Mouse (Mus musculus) E14TG2a.4 (cell line): ENCODE results near the gene Gm20388.
"Not testable (repeated sequence)": the region's sequence is repeated elsewhere in the genome, so short reads cannot be mapped to it uniquely, and the experiment has no call there.

Source experiments
- CTCF ChIP-seq: conservative IDR thresholded peaks from 2 replicates; pipeline ENCODE4 v1.5.1; 2014; ENCODE audit warnings: low read length
- POU5F1 ChIP-seq: IDR thresholded peaks from 2 replicates; pipeline ENCODE4 v1.6.1; 2014; ENCODE audit warnings: low read length, borderline replicate concordance

DNA sequence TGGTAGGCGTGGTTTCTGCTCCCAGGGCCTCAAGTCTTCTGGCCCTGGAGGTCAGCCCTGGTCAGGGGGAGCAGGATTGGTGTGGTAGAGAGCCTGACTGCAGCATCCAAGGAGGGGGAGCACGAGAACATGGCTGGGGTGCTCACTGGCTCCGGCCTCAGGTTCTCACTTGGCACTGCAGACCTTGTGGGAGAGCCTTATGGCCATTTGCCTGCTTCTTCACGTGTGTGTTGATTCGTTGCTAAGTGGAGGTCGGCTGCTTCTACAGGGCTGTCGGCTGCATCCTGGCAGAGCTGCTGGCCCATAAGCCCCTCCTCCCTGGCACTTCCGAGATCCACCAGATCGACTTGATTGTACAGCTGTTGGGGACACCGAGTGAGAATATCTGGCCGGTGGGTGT, 3319.7 kb downstream of the Gm20388 start:
- TF ChIP-seq CTCF, POU5F1: not testable (repeated sequence)
